Mouse (Mus musculus) fat pad, adult 2 months (tissue): Measurements from ENCODE around the gene Lepr.

Source experiments
- DNase-seq: peaks from one replicate; pipeline ENCODE4 v3.0.0-alpha.2; 2011; ENCODE audit warnings: low read depth, low spot score; ENCODE audit errors: extremely low read depth

The Lepr gene

GRCm38 (mm10) chr4:101717367-101718121, at the start of gene Lepr:
Lepr (plus strand) TSS chr4:101717404.
- DNase-seq: no peak

- DNase-seq: no peak
These were observed 48.0 kb upstream of the Lepr start for GRCm38 (mm10) chr4:101669161-101669560.

GRCm38 (mm10) chr4:101669811-101670210, 47.4 kb upstream of the Lepr start:
- DNase-seq: no peak

GRCm38 (mm10) chr4:101674790-101675189, 42.4 kb upstream of the Lepr start:
- no peak for DNase-seq

GRCm38 (mm10) chr4:101675726-101676125, 41.5 kb upstream of the Lepr start:
- DNase-seq: peak; percentile 95

GRCm38 (mm10) chr4:101682620-101683019, 34.6 kb upstream of the Lepr start:
- no peak for DNase-seq

- DNase-seq: no peak
These were observed 34.1 kb upstream of the Lepr start for GRCm38 (mm10) chr4:101683086-101683485.

- DNase-seq: no peak
These were observed 32.4 kb upstream of the Lepr start for GRCm38 (mm10) chr4:101684821-101685220.

GRCm38 (mm10) chr4:101686227-101686810, 30.9 kb upstream of the Lepr start:
- DNase-seq: no peak

- no peak for DNase-seq
These were observed 28.0 kb upstream of the Lepr start for GRCm38 (mm10) chr4:101689241-101689640.

GRCm38 (mm10) chr4:101689645-101690044, 27.6 kb upstream of the Lepr start:
- no peak for DNase-seq

- no peak for DNase-seq
These were observed 24.3 kb upstream of the Lepr start for GRCm38 (mm10) chr4:101692892-101693291.

GRCm38 (mm10) chr4:101694529-101694928, 22.7 kb upstream of the Lepr start:
- no peak for DNase-seq

- no peak for DNase-seq
These were observed 20.0 kb upstream of the Lepr start for GRCm38 (mm10) chr4:101697236-101697635.

GRCm38 (mm10) chr4:101699423-101699822, 17.8 kb upstream of the Lepr start:
- DNase-seq: no peak

- no peak for DNase-seq
These were observed 16.1 kb upstream of the Lepr start for GRCm38 (mm10) chr4:101700892-101701640.

- no peak for DNase-seq
These were observed 11.9 kb upstream of the Lepr start for GRCm38 (mm10) chr4:101705325-101705724.

GRCm38 (mm10) chr4:101707234-101707633, 10.0 kb upstream of the Lepr start:
- DNase-seq: no peak

- DNase-seq: no peak
These were observed 9.3 kb upstream of the Lepr start for GRCm38 (mm10) chr4:101707953-101708352.

- no peak for DNase-seq
These were observed 6.8 kb upstream of the Lepr start for GRCm38 (mm10) chr4:101710361-101710760.

GRCm38 (mm10) chr4:101711100-101711499, 6.1 kb upstream of the Lepr start:
- no peak for DNase-seq

- DNase-seq: no peak
These were observed 4.6 kb upstream of the Lepr start for GRCm38 (mm10) chr4:101712563-101712962.
